ENCODE assay signal across 10 mouse cellular contexts in genomic region chr10:79106325-79107282, GRCm38 (mm10). TPM values are rescaled to one million over a fixed set of nuclear protein-coding genes. Genes with fewer than 3 reads are reported as not detected.
A peak's percentile ranks its signal among the peaks of the same experiment; 100 is the strongest.
DNase-seq lines count a peak whose midpoint lies in the region; ATAC-seq and TF ChIP-seq lines count a peak whose summit lies in the region.
"Had no signal": no experiment of that assay in that cellular context is flagged by ENCODE, and none has a peak within 500 bp of the region (broad histone marks: within the 10 kb centered on the region; RNA-seq: fewer than 3 reads in every experiment).

No protein-coding gene starts in this region.

- no peaks in the 10 kb centered on the region for H3K79me3 ChIP-seq in C2C12 (ENCODE audit: low read depth)

- H3K4me3 ChIP-seq in kidney, adult 2 months (ENCODE audit: insufficient read depth, low read depth, low read length), result no peak overlapping the region
- H3K4me3 ChIP-seq in C2C12 (ENCODE audit: insufficient read depth, poor library complexity, severe bottlenecking), result no peak overlapping the region
- no peak overlapping the region for H3K4me3 ChIP-seq in limb, embryonic 12.5 days (replicated peaks)
- H3K4me3 ChIP-seq in thymus, adult 2 months (ENCODE audit: control insufficient read depth, insufficient read depth, low read length), result no peak overlapping the region
- H3K4me3 ChIP-seq: forebrain, embryonic 15.5 days had no signal

- no peaks in the 10 kb centered on the region for H3K4me1 ChIP-seq in kidney, adult 2 months (ENCODE audit: control insufficient read depth, insufficient read depth, low read length)
- H3K4me1 ChIP-seq in limb, embryonic 12.5 days (replicated peaks), result peaks cover 7% of the 10 kb centered on the region
- no peaks in the 10 kb centered on the region for H3K4me1 ChIP-seq in thymus, adult 2 months (replicated peaks; ENCODE audit: control insufficient read depth, insufficient read depth, low read length)
- H3K4me1 ChIP-seq: forebrain, embryonic 15.5 days had no signal

- no peak overlapping the region for H3K4me2 ChIP-seq in limb, embryonic 12.5 days
- H3K4me2 ChIP-seq: forebrain, embryonic 15.5 days had no signal

- no peaks in the 10 kb centered on the region for H3K9me3 ChIP-seq in limb, embryonic 12.5 days
- H3K9me3 ChIP-seq: forebrain, embryonic 15.5 days had no signal

- intact Hi-C loops in left cerebral cortex, postnatal 25 days (cut with DNase I), result no loop called here

- WGBS in kidney, adult 2 months, result 67% methylated on average over 8 of the region's 8 CpGs
- 64% methylated on average over 8 of the region's 8 CpGs for WGBS in limb, embryonic 12.5 days
- 80% methylated on average over 8 of the region's 8 CpGs for WGBS in thymus, adult 2 months

- H3K79me2 ChIP-seq in C2C12 (ENCODE audit: control insufficient read depth, insufficient read depth), result no peaks in the 10 kb centered on the region

- no peak overlapping the region; the same call in 1 of the 2 replicates for H3K27ac ChIP-seq in kidney, adult 2 months (ENCODE audit: insufficient read depth, low read depth, low read length)
- 0 out of 2 replicates have a peak overlapping the region, but pooled peaks have one; percentile 23 for H3K27ac ChIP-seq in limb, embryonic 12.5 days
- no peak overlapping the region for H3K27ac ChIP-seq in thymus, adult 2 months (ENCODE audit: control insufficient read depth, insufficient read depth, low read length)
- H3K27ac ChIP-seq: forebrain, embryonic 15.5 days had no signal

- no peak for TF ChIP-seq POLR2A in kidney, adult 2 months (IDR thresholded peaks at IDR 0.05; ENCODE audit: low read depth, low read length)
- TF ChIP-seq POLR2A in thymus, adult 2 months (IDR thresholded peaks at IDR 0.05; ENCODE audit: control insufficient read depth, extremely low read depth, insufficient read depth, low read length, poor library complexity), result no peak

- no peak; the same call in 1 of the 2 replicates for ATAC-seq in limb, embryonic 12.5 days (ENCODE audit: insufficient number of reproducible peaks, insufficient read depth, low FRiP score, low TSS enrichment, low read depth)
- ATAC-seq: forebrain, embryonic 15.5 days had no signal

- DNase-seq in kidney, adult 2 months, result peak; percentile 13
- no peak for DNase-seq in kidney, adult 8-10 months
- DNase-seq in embryo, embryonic 10.5 days (ENCODE audit: low spot score), result peak; percentile 33
- no peak for DNase-seq in thymus, adult 2 months
- DNase-seq in left cerebral cortex, postnatal 25 days (ENCODE audit: low spot score in 2 of 2), result no peak
- DNase-seq in ovary, adult 18-20 months (ENCODE audit: low spot score), result no peak

- H3K9ac ChIP-seq in limb, embryonic 12.5 days (replicated peaks), result no peak overlapping the region
- H3K9ac ChIP-seq: forebrain, embryonic 15.5 days had no signal

- no peak for TF ChIP-seq CTCF in kidney, adult 2 months (conservative IDR thresholded peaks at IDR 0.05; ENCODE audit: insufficient read depth, insufficient read length, low read depth, low read length)
- no peak for TF ChIP-seq CTCF in C2C12 (IDR thresholded peaks at IDR 0.05; ENCODE audit: control insufficient read depth, insufficient read depth, insufficient read length)
- TF ChIP-seq CTCF in thymus, adult 2 months (IDR thresholded peaks at IDR 0.05; ENCODE audit: borderline replicate concordance, control insufficient read depth, extremely low read depth, insufficient read depth, low read length, poor library complexity), result no peak

- H3ac ChIP-seq in C2C12 (ENCODE audit: control insufficient read depth, insufficient read length, low read depth), result no peak overlapping the region

- no peaks in the 10 kb centered on the region for H3K36me3 ChIP-seq in kidney, adult 2 months (ENCODE audit: control insufficient read depth, insufficient read depth, low read length)
- H3K36me3 ChIP-seq in C2C12 (ENCODE audit: control insufficient read depth, insufficient read depth), result no peaks in the 10 kb centered on the region
- H3K36me3 ChIP-seq in limb, embryonic 12.5 days, result no peaks in the 10 kb centered on the region
- H3K36me3 ChIP-seq in thymus, adult 2 months (ENCODE audit: control insufficient read depth, insufficient read depth, low read length), result no peaks in the 10 kb centered on the region
- H3K36me3 ChIP-seq: forebrain, embryonic 15.5 days had no signal

- no peaks in the 10 kb centered on the region for H3K27me3 ChIP-seq in kidney, adult 2 months (replicated peaks; ENCODE audit: control insufficient read depth, insufficient read depth, low read length)
- H3K27me3 ChIP-seq in C2C12 (ENCODE audit: control insufficient read depth, insufficient read depth, insufficient read length), result no peaks in the 10 kb centered on the region
- no peaks in the 10 kb centered on the region for H3K27me3 ChIP-seq in limb, embryonic 12.5 days
- no peaks in the 10 kb centered on the region for H3K27me3 ChIP-seq in thymus, adult 2 months (ENCODE audit: control insufficient read depth, insufficient read depth, low read length)
- H3K27me3 ChIP-seq: forebrain, embryonic 15.5 days had no signal

TF ChIP-seq in C2C12, 6 proteins besides CTCF, POLR2A, EP300 and RAD21:
- no peak for TF ChIP-seq MYOG (IDR thresholded peaks at IDR 0.05; ENCODE audit: control insufficient read depth, extremely low read depth, insufficient read length)
- peak; percentile 61 for TF ChIP-seq CEBPB (IDR thresholded peaks at IDR 0.05; ENCODE audit: low read depth)
- TF ChIP-seq MYOD1 (IDR thresholded peaks at IDR 0.05; ENCODE audit: control insufficient read depth, insufficient read length, low read depth), result peak; percentile 24

RNA-seq across cellular contexts. Expression of gene 2610008E11Rik, which starts 9.2 kb away (rescaled TPM):
- polyA plus RNA-seq in kidney, adult 2 months (2012; rRNA removed), result 0.90 and 1.7 TPM in 2 replicates
- polyA plus RNA-seq in C2C12 (2012; fragmentation: generic; extraction: Trizol), result 1.7 TPM
- polyA plus RNA-seq in limb, embryonic 12.5 days (2016; fragmentation: Nextera tagmentation; extraction: Ambion mirVana), result 51.1 and 54.9 TPM in 2 replicates
- 2.0 and 2.5 TPM in 2 replicates for polyA plus RNA-seq in thymus, adult 2 months (2012; rRNA removed)
- total RNA-seq in left cerebral cortex, postnatal 25 days (2021), result 10 to 100 TPM; 21.1 to 23.7 TPM

RNA-seq across cellular contexts. Expression of gene Vmn2r80, which starts 42.0 kb away (rescaled TPM):
- polyA plus RNA-seq in kidney, adult 2 months (2012; rRNA removed), result not detected in 2 replicates
- not detected for polyA plus RNA-seq in C2C12 (2012; fragmentation: generic; extraction: Trizol)
- polyA plus RNA-seq in limb, embryonic 12.5 days (2016; fragmentation: Nextera tagmentation; extraction: Ambion mirVana), result not detected in 2 replicates
- not detected in 2 replicates for polyA plus RNA-seq in thymus, adult 2 months (2012; rRNA removed)
- total RNA-seq in left cerebral cortex, postnatal 25 days (2021), result not detected
- total RNA-seq: megakaryocyte progenitor cell, adult 5-6 weeks had no signal
- polyA plus RNA-seq: forebrain, embryonic 15.5 days had no signal

Comparison
In these comparisons a context has a peak if more than half of its experiments do, and no peak if none do; other contexts are left out.
1. DNase-seq: peak in kidney, adult 2 months (single experiment) and embryo, embryonic 10.5 days (single experiment); none in kidney, adult 8-10 months (0 of 2), thymus, adult 2 months (single experiment), left cerebral cortex, postnatal 25 days (0 of 2) and ovary, adult 18-20 months (single experiment).
2. RNA of gene 2610008E11Rik, which starts 9.2 kb away (polyA plus RNA-seq): 51.1 to 54.9 TPM in limb, embryonic 12.5 days; 2.0 to 2.5 TPM in thymus, adult 2 months, 1.7 TPM in C2C12 (single experiment) and 0.90 to 1.7 TPM in kidney, adult 2 months; every median in the first group is over 10 times any median in the second.